Mouse (Mus musculus) spleen, adult 10 weeks (tissue): ENCODE measurements around the gene Psme1. TPM values are rescaled to one million over a fixed set of nuclear protein-coding genes. Genes with fewer than 3 reads are reported as not detected.

ENCODE experiments used
- polyA plus RNA-seq: library from polyadenylated mRNA; stranded (reverse); fragments of 350-450 nt; fragmentation: Illumina TruSeq; extraction: RNeasy Lipid Tissue Mini Kit (QIAGEN cat#74804); gene quantifications from one replicate; pipeline ENCODE4 v1.2.3, GENCODE M21; 2015; ENCODE audit warnings: low replicate concordance; ENCODE audit not compliant: insufficient read depth

Gene Psme1
- 474 TPM for polyA plus RNA-seq

DNA sequence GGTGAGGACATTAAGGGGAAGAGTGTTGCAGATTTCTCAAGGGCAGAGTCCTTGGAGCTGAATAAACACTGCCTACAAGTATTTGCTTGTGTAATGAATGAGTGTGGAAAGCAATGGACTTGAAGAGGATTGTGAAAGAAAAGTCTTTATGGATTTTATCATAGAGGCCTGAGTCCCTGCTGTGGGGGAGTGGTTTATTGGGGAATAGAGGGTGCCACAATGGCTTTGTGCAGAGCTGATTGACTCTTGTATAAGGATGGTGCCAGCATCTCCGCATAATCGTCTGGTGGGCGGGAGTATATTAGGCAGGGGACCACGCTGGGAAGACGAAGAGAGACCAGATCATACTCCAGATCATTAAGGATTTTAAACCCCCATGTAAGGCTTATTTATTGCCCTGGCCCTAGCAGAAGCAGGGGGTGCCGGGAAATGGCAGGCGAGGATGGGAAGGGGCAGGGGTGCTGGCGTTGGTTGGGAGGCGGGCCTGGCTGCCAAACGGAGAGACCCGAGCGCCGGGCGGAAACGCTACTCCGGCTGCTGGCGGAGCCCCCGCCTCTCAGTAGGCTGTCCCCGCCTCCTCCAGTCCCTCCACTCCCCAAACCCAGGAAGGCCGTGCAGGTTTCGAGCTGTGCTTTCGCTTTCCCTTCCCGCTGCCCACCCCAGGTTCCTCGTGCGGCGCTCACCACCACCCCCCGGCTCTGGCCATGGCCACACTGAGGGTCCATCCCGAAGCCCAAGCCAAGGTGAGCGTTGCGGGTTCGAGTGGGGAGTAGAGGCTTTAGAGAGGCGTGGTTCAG, at the start of gene Psme1:
TSS of gene Psme1 (plus strand) at position 253 of the 797 bp plus-strand sequence.

DNA sequence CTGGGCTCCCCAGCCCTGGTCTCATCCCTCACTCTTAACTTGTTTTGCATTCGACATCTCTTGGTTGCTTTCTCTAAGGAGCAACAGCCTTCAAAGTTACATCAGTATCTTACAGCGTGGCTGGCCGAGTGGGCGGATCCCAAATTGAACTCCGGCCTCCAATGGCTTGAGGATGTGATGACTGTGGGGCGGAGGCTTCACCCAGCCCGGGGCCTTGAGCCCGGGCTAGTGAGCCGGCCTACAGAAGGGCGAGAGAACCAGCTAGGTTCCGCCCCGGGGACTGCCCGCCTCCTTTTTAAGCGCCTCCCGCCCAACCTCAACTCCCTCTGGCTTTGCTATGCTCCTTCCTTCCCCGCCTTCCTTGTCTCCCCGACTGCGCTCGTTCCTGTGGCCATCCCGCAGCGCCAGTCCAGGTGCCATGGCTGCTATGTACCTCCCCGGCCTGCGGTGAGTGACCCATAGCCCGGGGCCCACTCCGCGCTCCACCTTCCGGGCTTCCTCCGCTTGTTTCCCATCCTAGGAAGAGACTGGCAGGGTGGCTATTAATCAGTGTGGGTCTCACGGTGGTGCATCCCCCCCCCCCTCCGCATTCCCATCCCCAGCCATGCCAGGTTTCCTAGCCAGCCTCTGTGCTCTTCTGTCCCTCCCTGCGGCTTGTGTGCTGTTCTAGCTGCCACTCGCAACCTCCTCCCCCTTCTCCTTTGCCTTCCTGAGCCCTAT, 37.7 kb upstream of the Psme1 start, which contains the start of gene Pck2:
TSS of gene Pck2 (plus strand) at position 200 of the 720 bp plus-strand sequence.

DNA sequence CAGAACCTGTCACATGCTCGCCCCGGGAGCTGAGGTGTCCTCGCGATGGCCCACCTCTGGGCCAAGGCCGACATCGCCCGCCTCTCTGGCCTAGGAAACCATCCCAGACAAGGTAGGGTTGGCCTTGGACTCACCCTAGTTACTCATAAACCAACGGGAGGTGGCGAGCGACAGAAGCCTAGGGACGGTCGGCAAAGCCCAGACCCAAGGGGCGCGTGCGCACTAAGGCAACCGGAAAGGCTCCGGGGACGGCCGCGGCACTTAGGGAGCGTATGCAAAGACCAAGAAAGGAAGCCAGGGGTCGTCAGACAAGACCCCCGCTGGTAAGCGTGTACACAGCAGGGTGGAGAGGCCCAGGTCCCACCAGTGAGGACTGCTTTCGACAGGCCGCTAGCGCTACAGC, 18.1 kb upstream of the Psme1 start, which contains the start of gene Dcaf11:
TSS of gene Dcaf11 (plus strand) at position 208 of the 403 bp plus-strand sequence.

DNA sequence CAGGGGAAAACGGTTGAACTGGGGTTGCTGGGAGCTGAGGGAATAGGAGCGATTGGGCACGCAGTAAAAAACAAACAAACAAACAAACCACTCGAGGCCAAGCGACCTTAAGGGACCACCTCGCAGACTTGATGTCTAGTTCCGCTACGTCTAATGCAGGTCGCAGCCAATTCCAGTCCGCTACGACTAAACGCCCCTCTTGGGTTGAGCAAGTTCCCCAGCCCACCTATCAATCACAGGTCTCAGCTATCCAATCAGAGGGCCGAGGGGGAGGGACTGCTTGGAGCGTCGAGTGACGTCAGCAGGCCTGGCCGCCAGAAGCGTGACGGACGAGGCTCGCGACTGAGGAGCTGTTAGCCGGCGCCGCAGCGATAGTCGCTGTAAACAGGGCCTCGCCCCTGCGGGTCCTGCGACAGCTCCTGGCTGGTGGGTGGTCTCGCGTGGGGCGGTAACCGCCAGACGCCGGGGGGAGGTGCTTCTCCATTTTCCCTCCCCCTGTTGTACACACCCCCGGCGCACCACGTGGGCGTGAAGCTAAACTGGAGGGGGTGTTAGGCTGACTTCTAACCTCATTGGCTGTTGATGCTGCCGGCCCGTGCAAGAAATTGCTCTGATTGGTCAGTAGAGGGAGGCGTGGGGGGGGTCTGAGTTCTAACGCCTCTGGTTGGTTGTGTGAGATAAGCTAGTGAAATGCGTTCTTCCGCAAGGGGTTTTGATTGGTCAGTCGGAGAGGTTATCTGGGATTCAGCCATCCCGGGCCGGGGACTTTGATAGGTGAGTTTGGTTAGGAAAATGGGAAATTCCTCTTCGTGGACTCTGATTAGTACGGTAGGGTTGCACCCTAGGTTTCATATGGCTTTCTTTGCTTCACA, 17.5 kb upstream of the Psme1 start, which contains the start of gene A730061H03Rik:
TSS of gene A730061H03Rik (minus strand) at position 205 of the 872 bp plus-strand sequence.

DNA sequence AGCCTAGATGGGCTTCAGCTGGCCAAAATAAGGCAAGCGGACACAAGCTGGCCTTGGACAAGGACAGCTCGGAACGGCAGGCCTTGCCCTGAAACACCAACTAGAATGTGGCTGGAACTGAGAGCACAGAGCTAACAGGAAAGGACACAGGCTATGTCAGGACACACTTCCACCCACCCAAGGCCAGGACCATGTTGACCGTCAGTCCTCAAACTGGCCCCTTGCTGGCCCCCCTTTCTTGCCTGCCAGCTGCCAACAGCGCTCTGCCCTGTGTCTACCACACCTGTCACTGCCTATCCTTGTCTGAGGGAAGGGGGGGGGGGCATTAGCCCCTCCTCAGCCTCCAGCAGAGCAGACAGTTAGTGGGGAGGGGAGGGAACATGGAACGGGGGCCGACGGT, 2.6 kb upstream of the Psme1 start, which contains the start of gene Fitm1:
TSS of gene Fitm1 (plus strand) at position 316 of the 400 bp plus-strand sequence.

DNA sequence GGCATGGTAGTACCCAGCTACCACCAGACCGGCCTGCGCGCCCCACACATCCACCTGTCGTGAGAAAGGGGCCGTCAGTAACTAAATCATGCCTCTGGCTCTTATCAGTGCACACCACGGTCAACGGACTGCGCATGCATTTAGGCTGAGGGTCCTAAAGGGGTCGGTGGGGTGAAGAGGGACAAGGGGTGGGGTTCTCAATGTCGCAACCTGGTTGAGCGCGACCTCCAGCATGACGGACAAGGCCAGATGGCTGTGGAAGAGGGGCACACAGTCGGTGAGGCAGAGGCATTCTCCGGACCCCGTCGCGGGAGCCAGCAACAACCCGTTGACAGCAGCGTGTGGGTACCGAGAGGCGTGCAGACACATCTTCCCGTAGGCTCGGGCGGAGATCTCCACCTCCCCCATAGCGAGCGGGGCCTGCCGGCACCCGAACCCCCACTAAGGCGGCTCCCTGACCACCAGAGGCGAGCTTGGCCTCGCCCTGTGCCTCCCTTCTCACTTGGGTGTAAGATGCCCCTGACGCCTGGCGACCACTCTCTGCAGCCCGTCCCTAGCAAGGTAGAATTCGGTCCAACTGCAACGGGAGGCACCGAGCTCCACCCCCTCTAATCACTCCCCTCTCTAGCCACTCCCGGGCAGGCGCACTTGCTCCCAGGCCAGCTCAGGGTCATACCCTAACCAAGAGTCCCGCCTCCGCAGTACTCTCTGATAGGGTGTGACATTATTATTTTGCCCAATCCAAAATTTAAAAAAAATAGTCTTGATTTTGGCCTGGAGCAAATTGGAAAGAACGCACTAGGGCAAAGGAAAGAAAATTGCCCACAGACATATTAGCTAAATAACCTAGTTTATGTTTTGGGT, 7.0 kb downstream of the Psme1 start, which contains the start of gene Emc9:
TSS of gene Emc9 (minus strand) at position 601 of the 864 bp plus-strand sequence.

DNA sequence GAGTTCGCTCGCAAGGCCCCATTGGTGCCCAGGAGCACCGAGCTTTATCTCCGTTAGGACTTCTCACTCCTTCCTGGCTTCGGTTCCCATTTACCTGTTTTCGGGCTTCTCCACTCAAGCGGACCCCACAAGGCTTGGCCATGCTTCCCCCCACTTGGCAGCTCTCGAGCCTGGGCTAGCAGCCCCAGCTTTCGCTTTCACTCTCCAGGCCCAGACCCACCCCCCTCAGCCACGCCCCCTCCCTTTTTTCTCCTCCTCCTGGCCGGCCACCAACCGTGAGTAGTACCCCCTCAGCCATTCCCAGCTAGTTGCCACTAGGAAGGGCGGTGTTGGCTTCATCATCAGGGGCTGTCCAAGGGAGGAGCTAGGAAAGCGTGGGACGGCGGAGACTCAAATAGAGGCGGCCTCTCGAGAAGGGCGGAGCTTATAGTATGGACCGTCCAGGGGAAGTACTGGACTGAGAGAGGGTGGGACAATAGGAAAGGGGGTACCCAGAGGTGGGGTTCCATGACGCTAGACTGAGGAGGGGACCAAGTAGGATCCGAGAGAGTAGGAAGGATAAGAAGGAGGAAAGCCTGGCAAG, 12.9 kb downstream of the Psme1 start, which contains the start of gene Psme2:
TSS of gene Psme2 (minus strand) at position 366 of the 583 bp plus-strand sequence.

DNA sequence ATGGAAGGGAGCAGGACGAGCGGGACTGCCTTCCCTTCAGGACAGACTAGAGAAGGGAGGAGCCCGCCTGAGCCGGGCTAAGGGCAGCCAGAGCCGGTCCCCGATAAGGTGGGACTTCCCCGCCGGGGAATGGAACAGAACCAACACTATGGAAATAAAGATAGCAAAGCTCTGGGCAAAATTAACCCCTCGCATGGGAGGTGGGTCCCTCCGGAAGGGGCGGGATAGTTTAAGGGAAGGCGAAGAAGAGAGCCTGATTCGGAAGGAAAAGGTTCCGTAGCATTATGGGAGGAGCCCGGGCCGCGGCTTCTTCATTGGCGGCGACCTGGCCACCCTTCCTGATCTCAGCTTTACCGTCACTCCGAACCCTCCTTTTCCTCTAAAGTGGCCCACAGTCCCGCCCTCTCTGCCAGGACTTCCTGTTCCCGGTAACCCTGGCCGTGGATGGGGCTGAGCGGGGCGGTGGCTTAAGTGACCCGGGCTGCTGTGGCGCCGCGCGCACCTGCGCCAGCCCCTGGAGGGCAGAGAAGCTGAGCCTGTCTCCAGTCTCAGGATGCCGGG, 13.5 kb downstream of the Psme1 start, which contains the start of gene Rnf31:
TSS of gene Rnf31 (plus strand) at position 378 of the 561 bp plus-strand sequence.

DNA sequence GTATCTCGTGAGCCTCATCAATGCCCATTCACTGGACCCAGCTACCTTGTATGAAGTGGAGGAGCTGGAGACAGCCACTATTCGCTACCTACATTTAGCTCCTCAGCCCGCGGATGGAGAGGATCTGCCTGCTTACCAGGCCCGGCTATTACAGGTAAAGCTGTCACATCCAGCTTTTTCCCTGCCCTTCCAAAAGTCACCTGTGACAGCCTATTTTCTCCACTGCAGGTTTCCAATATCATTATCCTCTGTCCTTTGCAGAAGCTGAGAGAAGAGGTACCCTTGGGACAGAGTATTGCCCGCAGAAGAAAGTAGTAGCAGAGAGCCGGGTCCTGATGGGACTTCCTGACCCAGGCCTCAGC, 25.3 kb downstream of the Psme1 start, which contains the start of gene Irf9:
TSS of gene Irf9 (plus strand) at position 301 of the 362 bp plus-strand sequence.

DNA sequence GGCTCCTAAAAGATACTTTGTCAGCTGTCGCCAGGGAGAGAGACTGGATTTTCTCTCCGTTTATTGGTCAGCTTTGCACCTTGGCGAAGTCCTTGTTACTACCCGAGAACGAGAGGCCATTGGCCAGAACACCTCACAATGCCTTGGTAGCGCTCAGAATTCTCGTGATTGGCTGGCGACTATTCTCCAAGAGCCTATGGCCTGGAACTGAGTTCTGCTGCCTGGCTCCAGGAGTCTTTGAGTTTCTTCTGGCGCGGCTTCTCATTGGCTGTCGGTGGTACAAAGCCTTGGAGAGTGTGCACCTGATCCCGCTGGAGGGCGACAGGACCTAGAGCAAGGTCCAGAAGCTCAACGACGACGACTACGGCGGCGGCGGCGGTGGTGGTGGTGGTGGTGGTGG, 39.9 kb downstream of the Psme1 start, which contains the start of gene Rec8:
TSS of gene Rec8 (plus strand) at position 216 of the 400 bp plus-strand sequence.

Other genes starting within 250 kb of the Psme1 start
- 26.8 TPM for gene Dhrs4, start 99.4 kb upstream of the Psme1 start, polyA plus RNA-seq
- gene Carmil3, start 87.5 kb upstream of the Psme1 start, polyA plus RNA-seq = 0.87 TPM
- not detected for gene Cpne6, start 67.7 kb upstream of the Psme1 start, polyA plus RNA-seq
- gene Nrl, start 53.1 kb upstream of the Psme1 start, polyA plus RNA-seq = not detected
- 23.0 TPM for gene Pck2, start 37.9 kb upstream of the Psme1 start, polyA plus RNA-seq
- 64.7 TPM for gene Dcaf11, start 18.1 kb upstream of the Psme1 start, polyA plus RNA-seq
- gene A730061H03Rik, start 17.7 kb upstream of the Psme1 start, polyA plus RNA-seq = not detected
- not detected for gene Fitm1, start 2.5 kb upstream of the Psme1 start, polyA plus RNA-seq
- gene Emc9, start 7.2 kb downstream of the Psme1 start, polyA plus RNA-seq = 11.9 TPM
- gene Psme2, start 13.0 kb downstream of the Psme1 start, polyA plus RNA-seq = 451 TPM
- 67.4 TPM for gene Rnf31, start 13.6 kb downstream of the Psme1 start, polyA plus RNA-seq
- 106 TPM for gene Irf9, start 25.4 kb downstream of the Psme1 start, polyA plus RNA-seq
- gene Rec8, start 39.9 kb downstream of the Psme1 start, polyA plus RNA-seq = 2.6 TPM
- gene Ipo4, start 57.8 kb downstream of the Psme1 start, polyA plus RNA-seq = 21.3 TPM
- 1.5 TPM for gene Gm49378, start 59.8 kb downstream of the Psme1 start, polyA plus RNA-seq
- 57.7 TPM for gene Tm9sf1, start 65.7 kb downstream of the Psme1 start, polyA plus RNA-seq
- gene Tssk4, start 72.1 kb downstream of the Psme1 start, polyA plus RNA-seq = 1.7 TPM
- 71.8 TPM for gene Mdp1, start 82.4 kb downstream of the Psme1 start, polyA plus RNA-seq
- gene Gmpr2, start 93.8 kb downstream of the Psme1 start, polyA plus RNA-seq = 54.9 TPM
- 226 TPM for gene Nedd8, start 94.0 kb downstream of the Psme1 start, polyA plus RNA-seq
- 54.5 TPM for gene Tinf2, start 103.7 kb downstream of the Psme1 start, polyA plus RNA-seq
- gene Tgm1, start 135.8 kb downstream of the Psme1 start, polyA plus RNA-seq = 15.3 TPM
- gene Rabggta, start 144.1 kb downstream of the Psme1 start, polyA plus RNA-seq = 19.2 TPM
- 90.3 TPM for gene Dhrs1, start 167.6 kb downstream of the Psme1 start, polyA plus RNA-seq
- 22.0 TPM for gene Nop9, start 167.6 kb downstream of the Psme1 start, polyA plus RNA-seq
- not detected for gene Cideb, start 180.3 kb downstream of the Psme1 start, polyA plus RNA-seq
- gene Ltb4r2, start 183.3 kb downstream of the Psme1 start, polyA plus RNA-seq = 0.28 TPM
- gene Ltb4r1, start 187.8 kb downstream of the Psme1 start, polyA plus RNA-seq = 1.8 TPM
- 3.7 TPM for gene Adcy4, start 206.0 kb downstream of the Psme1 start, polyA plus RNA-seq
- gene Ripk3, start 210.7 kb downstream of the Psme1 start, polyA plus RNA-seq = 53.5 TPM
- 3.8 TPM for gene Nfatc4, start 245.0 kb downstream of the Psme1 start, polyA plus RNA-seq